Mouse (Mus musculus): ENCODE measurements around the gene Hadha. TPM values are rescaled to one million over a fixed set of nuclear protein-coding genes. Genes with fewer than 3 reads are reported as not detected.
A peak's percentile ranks its signal among the peaks of the same experiment; 100 is the strongest.

The Hadha gene
- 103 to 133 TPM (median 113 TPM) in 3 replicates for total RNA-seq (2017)

DNA sequence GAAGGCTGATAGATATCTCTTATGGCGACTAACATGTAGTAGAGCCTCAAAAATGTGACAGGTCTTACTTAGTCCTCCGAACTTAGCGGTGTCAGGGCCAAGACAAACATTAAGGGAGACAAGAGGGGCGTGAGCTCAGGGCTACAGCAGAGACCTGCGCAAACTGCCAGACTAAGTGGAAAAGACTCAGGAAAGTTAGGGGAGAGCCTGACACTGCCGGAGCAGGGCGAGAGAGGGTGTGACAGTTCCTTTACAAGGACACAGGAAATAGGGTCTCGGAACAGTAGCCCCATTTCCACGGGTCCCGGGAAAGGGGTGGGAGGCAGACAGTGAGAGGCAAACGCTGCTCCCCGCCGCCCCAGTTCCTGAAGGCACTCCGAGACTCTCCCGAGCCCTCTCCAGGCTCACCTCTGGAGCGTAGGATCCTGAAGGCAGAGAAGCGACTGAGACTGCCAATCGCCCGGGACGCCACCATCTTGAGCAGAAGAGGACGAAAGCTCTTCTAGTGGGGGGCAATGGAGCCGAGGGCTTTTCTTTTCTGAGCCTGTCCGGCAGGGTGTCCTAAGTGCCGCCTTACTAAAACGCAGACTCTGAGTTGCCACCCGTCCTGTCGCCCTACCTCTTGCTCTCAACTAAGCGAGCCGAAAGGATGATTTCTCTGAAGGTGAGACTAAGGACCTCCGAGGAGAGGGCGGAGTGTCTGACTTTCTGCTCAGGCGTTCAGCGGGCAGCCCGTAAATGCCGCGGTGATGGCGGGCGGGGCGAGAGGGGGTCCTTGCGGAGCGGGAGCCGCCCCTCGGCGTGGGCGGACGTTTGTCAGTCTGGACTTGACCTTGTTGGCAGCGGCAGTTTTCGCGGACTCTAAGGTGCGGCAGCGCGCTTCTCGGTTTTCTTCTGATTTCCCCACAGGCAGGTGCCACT is at the start of gene Hadha, which contains the start of gene Hadhb:
Gene Hadha (minus strand): TSS at position 689 of the 921 bp plus-strand sequence.
Gene Hadhb (plus strand): TSS at position 775 of the 921 bp plus-strand sequence.
- ATAC-seq (replicated peaks; ENCODE audit: insufficient number of reproducible peaks, low FRiP score, low TSS enrichment, poor library complexity, severe bottlenecking), result peak; percentile 90

DNA sequence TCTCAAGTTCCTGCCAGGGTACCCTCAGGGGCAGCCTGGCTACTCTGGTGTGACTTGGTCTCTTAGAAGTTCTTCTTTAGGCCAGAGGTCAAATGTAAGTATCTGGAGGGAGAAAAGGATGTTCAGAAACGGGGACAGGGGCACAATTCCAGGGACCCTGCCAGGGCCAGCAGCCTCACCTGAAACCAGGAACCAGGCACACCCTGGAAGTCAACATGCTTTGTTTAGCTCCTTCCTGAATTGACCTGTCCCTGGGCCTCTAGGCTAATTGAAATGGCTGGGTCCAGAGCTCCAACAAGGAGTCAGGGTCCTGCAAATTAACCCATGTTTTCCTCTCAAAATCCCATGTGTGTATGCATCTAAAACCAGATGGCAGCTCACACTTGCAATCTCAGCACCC is 49.5 kb upstream of the Hadha start:
- ATAC-seq (replicated peaks; ENCODE audit: insufficient number of reproducible peaks, low FRiP score, low TSS enrichment, poor library complexity, severe bottlenecking), result no peak

- no peak for ATAC-seq (replicated peaks; ENCODE audit: insufficient number of reproducible peaks, low FRiP score, low TSS enrichment, poor library complexity, severe bottlenecking)
Measured at GRCm38 (mm10) chr5:30203216-30203885, 48.4 kb upstream of the Hadha start.

- no peak for ATAC-seq (replicated peaks; ENCODE audit: insufficient number of reproducible peaks, low FRiP score, low TSS enrichment, poor library complexity, severe bottlenecking)
Measured at GRCm38 (mm10) chr5:30202221-30202620, 47.3 kb upstream of the Hadha start.

DNA sequence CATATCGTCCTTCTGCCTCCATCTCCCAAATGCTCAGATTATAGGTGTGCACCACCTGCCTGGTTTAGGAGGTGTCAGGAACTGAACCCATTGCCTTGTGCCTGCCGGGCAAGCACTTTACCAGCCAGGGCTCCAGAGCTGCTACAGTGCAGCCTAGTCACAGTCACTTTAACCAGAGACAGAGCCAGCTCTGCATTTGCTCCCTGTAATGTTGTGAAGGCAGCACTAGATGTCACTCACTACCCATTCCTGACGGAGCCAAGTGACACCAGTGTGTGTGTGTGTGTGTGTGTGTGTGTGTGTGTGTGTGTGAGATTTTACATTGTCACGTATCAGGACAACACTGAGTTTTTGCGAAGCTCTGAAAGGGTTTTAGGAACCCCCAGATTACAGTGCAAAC is 46.6 kb upstream of the Hadha start:
- ATAC-seq (replicated peaks; ENCODE audit: insufficient number of reproducible peaks, low FRiP score, low TSS enrichment, poor library complexity, severe bottlenecking), result no peak

GRCm38 (mm10) chr5:30198257-30198656 is 43.3 kb upstream of the Hadha start:
- no peak for ATAC-seq (replicated peaks; ENCODE audit: insufficient number of reproducible peaks, low FRiP score, low TSS enrichment, poor library complexity, severe bottlenecking)

DNA sequence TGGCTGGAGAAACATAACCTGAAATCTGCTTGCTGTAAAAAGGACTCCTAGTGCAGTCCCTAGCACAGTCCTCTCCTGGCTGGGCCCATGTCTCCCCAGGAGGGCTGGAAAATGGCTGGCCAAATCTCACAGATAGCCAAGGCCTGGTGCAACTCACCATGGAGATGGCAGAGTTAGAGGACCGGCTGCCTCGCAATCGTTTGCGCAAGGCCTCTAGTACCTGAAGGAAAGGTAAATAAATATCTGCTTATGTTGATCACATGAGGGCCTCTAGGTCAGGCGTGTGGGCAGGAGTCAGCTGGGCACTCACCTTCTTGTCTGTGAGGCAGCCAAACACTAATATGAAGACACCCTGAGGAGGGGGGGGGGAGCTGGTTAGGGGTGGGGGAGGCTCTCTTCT is 40.4 kb upstream of the Hadha start:
- ATAC-seq (replicated peaks; ENCODE audit: insufficient number of reproducible peaks, low FRiP score, low TSS enrichment, poor library complexity, severe bottlenecking), result no peak

DNA sequence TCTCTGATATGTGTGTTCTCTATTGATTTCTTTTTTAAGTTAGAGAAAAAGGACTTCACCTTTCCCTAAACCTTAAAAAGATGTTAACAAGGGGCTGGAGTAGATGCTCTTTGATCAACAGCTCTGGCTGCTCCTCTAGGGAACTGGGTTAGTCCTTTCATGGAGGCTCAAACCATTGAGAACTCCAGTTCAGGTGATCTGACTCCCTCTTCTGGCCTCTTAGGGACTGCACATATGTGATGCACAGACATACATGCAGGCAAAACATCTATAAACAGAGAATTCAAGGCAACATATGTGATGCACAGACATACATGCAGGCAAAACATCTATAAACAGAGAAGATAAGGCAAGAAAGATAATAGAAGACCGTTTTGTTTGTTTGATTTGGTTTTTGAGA is 37.5 kb upstream of the Hadha start:
- no peak for ATAC-seq (replicated peaks; ENCODE audit: insufficient number of reproducible peaks, low FRiP score, low TSS enrichment, poor library complexity, severe bottlenecking)

DNA sequence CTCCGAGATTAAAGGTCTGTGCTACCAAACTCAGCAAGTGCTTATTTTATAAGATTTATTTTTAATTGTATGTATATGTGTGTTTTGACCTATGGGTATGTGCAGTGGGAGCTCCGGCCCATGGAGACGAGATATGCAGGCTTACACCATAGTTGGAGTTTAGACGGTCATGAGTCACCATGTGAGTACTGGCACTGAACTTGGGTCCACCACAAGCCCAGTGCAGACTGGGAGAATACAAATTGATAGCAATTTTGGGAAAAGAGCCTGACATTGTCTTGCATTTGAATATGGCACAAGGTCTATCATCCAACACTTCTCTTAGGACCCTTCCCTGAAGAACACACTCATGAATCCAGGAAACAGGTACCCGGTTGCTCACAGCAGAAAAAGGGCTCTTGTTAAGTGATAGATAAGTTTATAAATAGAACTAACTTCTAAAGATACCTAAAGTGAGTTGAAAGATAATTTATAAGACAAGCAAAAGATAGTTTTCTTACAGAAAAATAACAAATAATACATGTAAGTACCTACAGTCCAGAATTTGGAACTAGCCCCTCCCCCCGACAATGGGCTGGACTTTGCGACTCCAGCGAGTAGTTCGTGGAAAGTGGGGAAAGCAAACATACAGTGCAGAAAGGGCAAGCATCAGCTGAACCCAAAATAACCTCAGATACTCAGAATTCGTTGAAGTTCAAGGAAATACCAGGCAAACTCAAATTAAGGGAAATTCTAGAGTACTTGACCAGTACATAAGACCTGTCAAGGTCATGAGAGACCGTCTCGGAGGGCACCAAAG is 32.9 kb upstream of the Hadha start:
- ATAC-seq (replicated peaks; ENCODE audit: insufficient number of reproducible peaks, low FRiP score, low TSS enrichment, poor library complexity, severe bottlenecking), result no peak

- no peak for ATAC-seq (replicated peaks; ENCODE audit: insufficient number of reproducible peaks, low FRiP score, low TSS enrichment, poor library complexity, severe bottlenecking)
Measured at GRCm38 (mm10) chr5:30175811-30176210, 20.8 kb upstream of the Hadha start.

- no peak for ATAC-seq (replicated peaks; ENCODE audit: insufficient number of reproducible peaks, low FRiP score, low TSS enrichment, poor library complexity, severe bottlenecking)
Measured at GRCm38 (mm10) chr5:30172931-30173692, 18.1 kb upstream of the Hadha start.

- no peak for ATAC-seq (replicated peaks; ENCODE audit: insufficient number of reproducible peaks, low FRiP score, low TSS enrichment, poor library complexity, severe bottlenecking)
Measured at GRCm38 (mm10) chr5:30172115-30172514, 17.2 kb upstream of the Hadha start.

DNA sequence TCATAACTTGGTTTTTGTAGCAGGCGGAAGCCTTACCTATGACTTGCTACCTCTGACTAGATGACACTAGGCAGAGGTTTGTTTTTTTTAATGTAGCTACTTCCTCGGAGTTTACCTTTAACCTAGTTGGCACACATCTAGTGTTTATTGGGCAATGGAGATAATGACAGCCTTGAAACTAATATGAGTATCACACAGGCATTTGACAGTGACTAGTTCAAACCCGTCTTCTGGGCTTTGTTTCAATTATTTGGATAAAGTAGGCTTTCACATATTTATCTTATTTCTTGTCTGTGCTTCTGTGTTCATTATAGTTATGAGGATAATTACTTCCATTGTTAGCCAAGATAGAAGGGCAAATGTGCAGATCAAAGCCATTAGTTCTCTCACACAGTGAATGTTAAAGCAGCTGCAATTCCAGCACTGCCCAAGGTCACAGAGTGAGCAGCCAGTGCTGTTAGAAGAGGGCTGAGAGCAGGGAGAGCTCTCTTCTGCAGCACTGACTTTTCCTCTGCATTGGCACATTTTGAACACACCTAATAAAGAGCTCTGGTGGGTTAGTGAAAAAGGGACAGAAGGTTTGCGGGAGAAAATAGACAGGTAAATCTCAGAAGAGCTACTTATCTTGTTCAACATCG is 15.5 kb upstream of the Hadha start:
- ATAC-seq (replicated peaks; ENCODE audit: insufficient number of reproducible peaks, low FRiP score, low TSS enrichment, poor library complexity, severe bottlenecking), result no peak

- no peak for ATAC-seq (replicated peaks; ENCODE audit: insufficient number of reproducible peaks, low FRiP score, low TSS enrichment, poor library complexity, severe bottlenecking)
Measured at GRCm38 (mm10) chr5:30165234-30165946, 10.4 kb upstream of the Hadha start.

DNA sequence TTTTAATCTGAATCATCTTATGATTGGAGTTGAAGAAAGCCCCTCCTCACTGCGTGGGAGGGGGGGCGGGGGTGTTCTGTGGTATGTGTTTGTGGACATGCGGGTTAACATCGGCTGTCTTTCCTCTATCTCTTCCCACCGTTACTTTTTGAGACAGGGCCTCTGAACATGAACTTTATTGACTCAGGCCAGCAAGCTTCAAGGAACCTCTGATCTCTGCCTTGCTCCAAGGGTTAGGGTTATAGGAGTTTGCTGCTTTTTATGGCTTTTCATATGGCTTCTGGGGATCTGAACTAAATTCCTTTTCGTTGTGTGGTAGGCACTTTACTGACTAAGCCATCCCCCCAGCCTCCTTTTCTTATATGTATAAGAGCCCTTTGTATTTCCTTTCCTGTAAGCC is 7.4 kb upstream of the Hadha start:
- no peak for ATAC-seq (replicated peaks; ENCODE audit: insufficient number of reproducible peaks, low FRiP score, low TSS enrichment, poor library complexity, severe bottlenecking)

DNA sequence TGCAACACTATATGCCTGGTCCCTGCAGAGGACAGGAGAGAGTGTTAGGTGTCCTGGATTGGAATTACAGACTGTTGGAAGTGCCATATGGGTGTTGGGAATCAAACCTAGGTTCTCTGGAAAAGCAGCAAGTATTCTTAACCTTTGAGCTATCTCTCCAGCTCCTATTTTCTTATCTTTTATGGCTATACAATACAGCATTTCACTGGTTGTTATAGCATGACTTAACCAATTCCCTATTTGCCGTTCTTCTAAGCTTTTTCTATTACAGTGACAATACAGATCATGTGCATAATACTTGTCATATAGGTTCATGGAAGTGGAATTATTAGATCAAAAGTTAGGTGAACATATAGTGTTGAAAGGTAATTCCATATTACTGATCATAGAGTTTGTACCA is 6.9 kb upstream of the Hadha start:
- no peak for ATAC-seq (replicated peaks; ENCODE audit: insufficient number of reproducible peaks, low FRiP score, low TSS enrichment, poor library complexity, severe bottlenecking)

DNA sequence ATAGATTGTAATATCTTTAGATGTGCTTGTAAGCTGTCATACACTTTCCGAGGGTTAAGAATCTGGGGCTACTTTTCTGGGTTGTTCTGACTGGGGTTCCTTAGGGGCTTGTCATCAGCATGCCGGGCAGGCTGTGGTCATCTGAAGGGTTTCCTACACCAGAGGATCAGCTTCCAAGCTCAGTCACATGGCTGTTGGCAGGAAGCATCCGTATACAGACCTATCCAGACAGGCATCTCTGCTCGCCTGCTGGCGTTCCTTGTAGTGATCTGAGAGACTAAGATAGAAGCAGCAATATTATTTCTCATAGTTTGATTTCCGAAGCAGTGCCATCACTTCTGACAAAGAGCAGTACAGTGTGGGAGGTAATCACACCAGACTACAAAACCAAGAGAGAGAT is 4.6 kb upstream of the Hadha start:
- ATAC-seq (replicated peaks; ENCODE audit: insufficient number of reproducible peaks, low FRiP score, low TSS enrichment, poor library complexity, severe bottlenecking), result no peak
